Mouse (Mus musculus) midbrain, embryonic 15.5 days (tissue): ENCODE measurements at regions not wholly inside any gene's neighbourhood (a gene's known extent, or its start where the extent isn't known, plus 50 kb on each side); places are given as distances from the start of the nearest gene placed in this dataset.

Source experiments
- ATAC-seq: fragments of 200-750 bp; cut with Nextera tagmentation; replicated peaks from 2 replicates; pipeline ENCODE4 v1.8.0; 2017; ENCODE audit warnings: moderate TSS enrichment
- H3K27ac ChIP-seq: fragments of 300-500 bp; sonication (generic); 2 replicates; pipeline ENCODE4 v1.5.1; 2015; ENCODE audit warnings: mild to moderate bottlenecking, inconsistent platforms
- H3K27me3 ChIP-seq: fragments of 300-500 bp; sonication (generic); replicated peaks from 2 replicates; pipeline ENCODE4 v1.6.1; 2015; ENCODE audit warnings: inconsistent platforms
- H3K36me3 ChIP-seq: fragments of 300-500 bp; sonication (generic); replicated peaks from 2 replicates; pipeline ENCODE4 v1.6.1; 2015; ENCODE audit warnings: inconsistent platforms
- H3K4me1 ChIP-seq: fragments of 300-500 bp; sonication (generic); 2 replicates; pipeline ENCODE4 v1.6.1; 2015; ENCODE audit warnings: inconsistent platforms
- H3K4me2 ChIP-seq: fragments of 300-500 bp; sonication (generic); 2 replicates; pipeline ENCODE4 v1.6.1; 2015; ENCODE audit warnings: inconsistent platforms, mild to moderate bottlenecking, moderate library complexity
- H3K4me3 ChIP-seq: fragments of 300-500 bp; sonication (generic); 2 replicates; pipeline ENCODE4 v1.5.1; 2015; ENCODE audit warnings: mild to moderate bottlenecking, inconsistent platforms
- H3K9ac ChIP-seq: fragments of 300-500 bp; sonication (generic); 2 replicates; pipeline ENCODE4 v1.6.1; 2015; ENCODE audit warnings: mild to moderate bottlenecking, inconsistent platforms
- H3K9me3 ChIP-seq: fragments of 300-500 bp; sonication (generic); 2 replicates; pipeline ENCODE4 v1.6.1; 2016; ENCODE audit warnings: inconsistent platforms
- WGBS: fragments of 180-500 bp; shearing (Covaris S2); methylation state at CpG from one replicate; pipeline ENCODE4 v1.1.7; 2015; ENCODE audit warnings: mixed read lengths; 5-methylcytosine and 5-hydroxymethylcytosine counted together

GRCm38 (mm10) chr4:152775801-152776200, 298.1 kb upstream of the Kcnab2 start:
- H3K9ac ChIP-seq: no peak overlapping the region
- 83% methylated on average over 6 of the region's 6 CpGs for WGBS
- H3K9me3 ChIP-seq: no peaks in the 10 kb centered on the region
- no peak overlapping the region for H3K4me3 ChIP-seq
- H3K27ac ChIP-seq: no peak overlapping the region
- no peak for ATAC-seq
- H3K27me3 ChIP-seq: no peaks in the 10 kb centered on the region
- H3K4me1 ChIP-seq: no peaks in the 10 kb centered on the region
- no peak overlapping the region for H3K4me2 ChIP-seq
- no peaks in the 10 kb centered on the region for H3K36me3 ChIP-seq

GRCm38 (mm10) chr4:152771386-152771785, 293.7 kb upstream of the Kcnab2 start:
- WGBS: 82% methylated on average over 7 of the region's 7 CpGs
- H3K4me1 ChIP-seq: no peaks in the 10 kb centered on the region
- no peak overlapping the region for H3K9ac ChIP-seq
- no peak overlapping the region for H3K27ac ChIP-seq
- H3K4me2 ChIP-seq: no peak overlapping the region
- no peaks in the 10 kb centered on the region for H3K27me3 ChIP-seq
- no peaks in the 10 kb centered on the region for H3K36me3 ChIP-seq
- no peak for ATAC-seq
- no peak overlapping the region for H3K4me3 ChIP-seq
- no peaks in the 10 kb centered on the region for H3K9me3 ChIP-seq

GRCm38 (mm10) chr4:152767372-152767771, 289.7 kb upstream of the Kcnab2 start:
- no peak overlapping the region for H3K4me2 ChIP-seq
- H3K27ac ChIP-seq: no peak overlapping the region
- H3K27me3 ChIP-seq: no peaks in the 10 kb centered on the region
- H3K4me3 ChIP-seq: no peak overlapping the region
- no peaks in the 10 kb centered on the region for H3K36me3 ChIP-seq
- H3K9me3 ChIP-seq: no peaks in the 10 kb centered on the region
- no peak overlapping the region for H3K9ac ChIP-seq
- WGBS: 89% methylated on average over 5 of the region's 5 CpGs
- H3K4me1 ChIP-seq: no peaks in the 10 kb centered on the region
- ATAC-seq: no peak

DNA sequence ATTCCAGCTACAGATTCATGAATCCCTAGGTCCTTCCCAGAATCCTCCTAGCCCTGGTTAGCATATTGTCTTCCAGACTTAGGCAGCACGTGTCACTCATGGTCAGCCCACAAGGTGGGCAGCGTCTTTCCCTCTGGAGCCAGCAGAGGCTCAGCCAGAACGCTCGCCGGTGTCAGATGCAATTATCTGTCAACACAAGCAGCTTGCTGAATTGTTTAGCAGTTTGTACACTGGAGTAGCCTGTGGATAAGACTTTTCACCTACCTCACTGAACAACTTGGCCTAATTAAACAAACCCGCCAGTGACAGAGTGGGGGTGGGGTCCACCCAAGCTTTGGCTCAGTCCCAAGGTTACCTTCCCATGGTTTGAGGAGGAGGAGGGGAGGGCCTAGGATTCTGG, 285.4 kb upstream of the Kcnab2 start:
- no peak for ATAC-seq
- WGBS: 47% methylated on average over 6 of the region's 6 CpGs

GRCm38 (mm10) chr4:152762576-152762975, 284.9 kb upstream of the Kcnab2 start:
- H3K9me3 ChIP-seq: no peaks in the 10 kb centered on the region
- no peaks in the 10 kb centered on the region for H3K27me3 ChIP-seq
- WGBS: 81% methylated on average over 4 of the region's 4 CpGs
- ATAC-seq: no peak
- H3K4me1 ChIP-seq: no peaks in the 10 kb centered on the region
- no peak overlapping the region for H3K9ac ChIP-seq
- H3K4me3 ChIP-seq: no peak overlapping the region
- H3K27ac ChIP-seq: no peak overlapping the region
- H3K4me2 ChIP-seq: no peak overlapping the region
- H3K36me3 ChIP-seq: no peaks in the 10 kb centered on the region

More for the DNA sequence above, 285.4 kb upstream of the Kcnab2 start:
- no peak overlapping the region for H3K27ac ChIP-seq
- no peak overlapping the region for H3K9ac ChIP-seq
- H3K4me1 ChIP-seq: no peaks in the 10 kb centered on the region
- no peak overlapping the region for H3K4me3 ChIP-seq
- H3K9me3 ChIP-seq: no peaks in the 10 kb centered on the region
- no peak overlapping the region for H3K4me2 ChIP-seq
- no peaks in the 10 kb centered on the region for H3K36me3 ChIP-seq
- H3K27me3 ChIP-seq: no peaks in the 10 kb centered on the region

- Histone ChIP-seq H3K4me1 (no peaks in the 10 kb centered on the region), H3K4me3 (no peak overlapping the region), H3K27me3 (no peaks in the 10 kb centered on the region), H3K27ac (peak overlapping the region; percentile 51), H3K9me3 (no peaks in the 10 kb centered on the region), H3K36me3 (no peaks in the 10 kb centered on the region), H3K4me2 (no peak overlapping the region), H3K9ac (no peak overlapping the region)
- WGBS: 89% methylated on average over 5 of the region's 5 CpGs
- no peak for ATAC-seq
These were observed 279.5 kb upstream of the Kcnab2 start for GRCm38 (mm10) chr4:152757191-152757590.

DNA sequence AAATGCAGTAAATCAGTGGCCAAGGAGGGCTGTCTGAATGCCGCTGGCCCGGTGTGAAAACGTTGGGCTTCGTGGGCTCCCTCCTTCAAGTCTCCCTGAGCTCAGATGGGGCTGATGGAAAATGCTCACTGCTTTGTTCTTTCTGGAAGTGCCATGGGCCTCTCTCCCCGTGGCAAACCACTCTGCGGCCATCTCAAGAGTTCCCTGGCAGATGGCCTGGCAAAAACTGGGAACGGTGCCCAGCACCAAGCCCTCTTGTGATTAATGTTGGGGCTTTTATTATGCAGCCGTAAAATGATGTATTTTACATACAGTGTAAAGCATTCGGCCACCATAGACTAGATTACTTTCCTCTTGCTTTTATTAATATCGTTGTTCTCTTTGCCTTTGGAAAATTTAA, 278.9 kb upstream of the Kcnab2 start:
- 50% methylated on average over 10 of the region's 10 CpGs for WGBS
- Histone ChIP-seq H3K4me2 (no peak overlapping the region), H3K27ac (peak overlapping the region; percentile 51), H3K9ac (no peak overlapping the region), H3K9me3 (no peaks in the 10 kb centered on the region), H3K4me1 (no peaks in the 10 kb centered on the region), H3K4me3 (no peak overlapping the region), H3K36me3 (no peaks in the 10 kb centered on the region), H3K27me3 (no peaks in the 10 kb centered on the region)
- ATAC-seq: no peak; the same call in 1 of the 2 replicates

GRCm38 (mm10) chr4:152755756-152756155, 278.1 kb upstream of the Kcnab2 start:
- H3K9me3 ChIP-seq: no peaks in the 10 kb centered on the region
- H3K27ac ChIP-seq: peak overlapping the region; percentile 51
- no peak for ATAC-seq
- no peak overlapping the region for H3K9ac ChIP-seq
- WGBS: 92% methylated on average over 8 of the region's 8 CpGs
- no peaks in the 10 kb centered on the region for H3K4me1 ChIP-seq
- H3K27me3 ChIP-seq: no peaks in the 10 kb centered on the region
- no peak overlapping the region for H3K4me3 ChIP-seq
- no peak overlapping the region for H3K4me2 ChIP-seq
- no peaks in the 10 kb centered on the region for H3K36me3 ChIP-seq

GRCm38 (mm10) chr4:152744366-152744765, 266.7 kb upstream of the Kcnab2 start:
- H3K36me3 ChIP-seq: no peaks in the 10 kb centered on the region
- H3K27me3 ChIP-seq: no peaks in the 10 kb centered on the region
- WGBS: 21% methylated on average over 11 of the region's 11 CpGs
- H3K4me1 ChIP-seq: peaks cover 11% of the 10 kb centered on the region
- no peaks in the 10 kb centered on the region for H3K9me3 ChIP-seq
- no peak overlapping the region; the same call in 1 of the 2 replicates for H3K27ac ChIP-seq
- no peak overlapping the region for H3K4me2 ChIP-seq
- H3K4me3 ChIP-seq: no peak overlapping the region
- no peak overlapping the region for H3K9ac ChIP-seq
- ATAC-seq: no peak

GRCm38 (mm10) chr4:152733017-152733416, 255.3 kb upstream of the Kcnab2 start:
- no peak for ATAC-seq
- Histone ChIP-seq H3K27me3 (no peaks in the 10 kb centered on the region), H3K9me3 (no peaks in the 10 kb centered on the region), H3K4me2 (no peak overlapping the region), H3K36me3 (no peaks in the 10 kb centered on the region), H3K27ac (no peak overlapping the region), H3K4me3 (no peak overlapping the region), H3K9ac (no peak overlapping the region), H3K4me1 (no peaks in the 10 kb centered on the region)
- WGBS: 92% methylated on average over 2 of the region's 2 CpGs

- no peak overlapping the region for H3K27ac ChIP-seq
- no peaks in the 10 kb centered on the region for H3K36me3 ChIP-seq
- H3K4me3 ChIP-seq: no peak overlapping the region
- 49% methylated on average over 10 of the region's 10 CpGs for WGBS
- no peak overlapping the region for H3K4me2 ChIP-seq
- no peaks in the 10 kb centered on the region for H3K9me3 ChIP-seq
- H3K27me3 ChIP-seq: no peaks in the 10 kb centered on the region
- no peaks in the 10 kb centered on the region for H3K4me1 ChIP-seq
- no peak overlapping the region for H3K9ac ChIP-seq
- ATAC-seq: 0 out of 2 replicates have a peak, but pooled peaks have one; percentile 54
These were observed 254.3 kb upstream of the Kcnab2 start for GRCm38 (mm10) chr4:152731988-152732387.

DNA sequence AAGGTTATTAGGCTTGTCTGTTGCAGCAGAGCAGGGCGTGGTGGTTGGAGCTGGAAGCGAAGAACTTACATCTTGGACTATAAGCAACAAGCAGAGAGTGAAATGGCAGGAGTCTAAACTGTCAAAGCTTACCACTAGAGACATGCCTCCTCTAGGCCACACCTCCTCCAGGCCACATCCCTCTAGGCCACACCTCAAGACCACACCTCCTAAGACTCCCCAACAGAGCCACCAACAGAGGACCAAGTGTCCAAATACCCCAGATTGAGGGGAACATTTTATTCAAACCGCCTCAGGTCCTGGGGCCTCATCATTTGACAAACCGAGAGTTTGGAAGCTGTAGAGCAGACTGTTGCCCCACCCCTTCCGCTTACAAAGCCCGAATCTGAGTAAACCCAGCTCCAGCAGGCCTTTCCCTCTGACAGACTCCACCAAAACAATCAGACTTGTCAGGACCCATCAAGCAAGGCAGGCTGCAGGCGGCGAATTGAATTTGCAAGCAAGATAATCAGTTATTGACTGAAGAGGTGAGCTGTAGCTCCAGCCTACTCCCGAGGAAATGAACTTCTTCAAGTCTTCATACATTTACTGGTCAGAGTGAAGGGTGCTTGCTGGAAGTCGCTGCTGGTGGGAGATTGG, 253.5 kb upstream of the Kcnab2 start:
- H3K27me3 ChIP-seq: no peaks in the 10 kb centered on the region

DNA sequence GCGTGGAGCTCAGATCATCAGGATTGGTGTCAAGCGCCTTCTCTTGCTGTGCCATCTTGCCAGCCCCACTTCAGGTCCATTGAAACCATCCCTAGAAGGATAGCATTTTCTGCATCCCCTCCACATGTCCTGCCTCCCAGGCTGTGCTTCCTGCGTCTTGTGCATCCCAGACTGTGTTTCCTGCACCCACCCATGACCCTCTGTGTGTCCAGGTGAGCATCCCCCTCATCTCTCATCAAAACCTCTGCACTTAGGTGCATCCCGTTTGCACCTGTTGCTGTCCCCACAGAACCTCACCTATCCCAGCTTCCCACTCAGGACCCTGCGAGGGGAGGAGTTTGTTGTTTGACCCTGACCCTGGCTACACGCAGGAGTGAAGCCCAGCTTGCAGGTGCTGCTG, 251.8 kb upstream of the Kcnab2 start:
- Histone ChIP-seq H3K27ac (no peak overlapping the region), H3K4me3 (no peak overlapping the region), H3K36me3 (no peaks in the 10 kb centered on the region), H3K4me1 (peaks cover 19% of the 10 kb centered on the region), H3K27me3 (no peaks in the 10 kb centered on the region), H3K4me2 (no peak overlapping the region), H3K9ac (no peak overlapping the region), H3K9me3 (no peaks in the 10 kb centered on the region)
- no peak for ATAC-seq
- WGBS: 91% methylated on average over 6 of the region's 6 CpGs

More for the DNA sequence above, 253.5 kb upstream of the Kcnab2 start:
- no peak for ATAC-seq
- peaks cover 1% of the 10 kb centered on the region for H3K4me1 ChIP-seq
- H3K9me3 ChIP-seq: no peaks in the 10 kb centered on the region
- H3K36me3 ChIP-seq: no peaks in the 10 kb centered on the region
- 48% methylated on average over 10 of the region's 10 CpGs for WGBS
- H3K4me3 ChIP-seq: no peak overlapping the region
- no peak overlapping the region for H3K4me2 ChIP-seq
- H3K9ac ChIP-seq: no peak overlapping the region
- no peak overlapping the region for H3K27ac ChIP-seq
